Mouse (Mus musculus): ENCODE data around the gene Edc3. TPM values are rescaled to one million over a fixed set of nuclear protein-coding genes. Genes with fewer than 3 reads are reported as not detected.
A peak's percentile ranks its signal among the peaks of the same experiment; 100 is the strongest.

Edc3 gene
- polyA plus RNA-seq, 2 experiments: 6.9 to 10.3 TPM

- no peak overlapping the region for H3K4me3 ChIP-seq (ENCODE audit: insufficient read depth in 1 of 2, low read depth in 2 of 2, low read length in 2 of 2)
- WGBS (ENCODE audit: insufficient replicate concordance): 48% methylated on average over 9 of the region's 9 CpGs
- H3K36me3 ChIP-seq (replicated peaks; ENCODE audit: control insufficient read depth, insufficient read depth, low read depth): peaks cover 16% of the 10 kb centered on the region
- ATAC-seq (ENCODE audit: insufficient read depth) (peak; percentile 80), DNase-seq (ENCODE audit: low read depth in 3 of 3, low spot score in 3 of 3) (peak in 1 of 3 experiments; percentile 30)
- H3K9ac ChIP-seq (replicated peaks): peak overlapping the region; percentile 18; the same call in 1 of the 2 replicates
- TF ChIP-seq EP300 (IDR thresholded peaks at IDR 0.05; ENCODE audit: low read depth) (no peak), CTCF (IDR thresholded peaks at IDR 0.05; ENCODE audit: low read depth) (no peak)
- H3K4me2 ChIP-seq (ENCODE audit: low read depth): peak overlapping the region; percentile 37
- peaks cover 13 to 35% of the 10 kb centered on the region in 2 experiments for H3K4me1 ChIP-seq (replicated peaks; ENCODE audit: control insufficient read depth in 2 of 2, insufficient read depth in 2 of 2, low read length in 1 of 2)
- H3K27ac ChIP-seq: no peak overlapping the region; the same call in 1 of the 2 replicates
- no peaks in the 10 kb centered on the region for H3K27me3 ChIP-seq (ENCODE audit: control insufficient read depth, insufficient read depth, low read length)
- no peaks in the 10 kb centered on the region for H3K9me3 ChIP-seq (ENCODE audit: control insufficient read depth, low read length)
These were observed 92.1 kb downstream of the Edc3 start for GRCm38 (mm10) chr9:57800325-57800975.

Other genes with a start within 250 kb of the Edc3 start
- gene Scamp5, start 240.5 kb upstream of the Edc3 start, polyA plus RNA-seq (2012; rRNA removed): 9.1 and 9.2 TPM in 2 replicates
- gene Scamp5, start 240.5 kb upstream of the Edc3 start, polyA plus RNA-seq (2014; fragmentation: Nextera tagmentation; extraction: Ambion mirVana): 4.5 and 5.2 TPM in 2 replicates
- 0.09 and 0.18 TPM in 2 replicates for gene Rpp25, start 204.5 kb upstream of the Edc3 start, polyA plus RNA-seq (2012; rRNA removed)
- 0.39 and 0.54 TPM in 2 replicates for gene Rpp25, start 204.5 kb upstream of the Edc3 start, polyA plus RNA-seq (2014; fragmentation: Nextera tagmentation; extraction: Ambion mirVana)
- 104 and 121 TPM in 2 replicates for gene Cox5a, start 187.3 kb upstream of the Edc3 start, polyA plus RNA-seq (2012; rRNA removed)
- 316 and 317 TPM in 2 replicates for gene Cox5a, start 187.3 kb upstream of the Edc3 start, polyA plus RNA-seq (2014; fragmentation: Nextera tagmentation; extraction: Ambion mirVana)
- gene Fam219b, start 171.0 kb upstream of the Edc3 start, polyA plus RNA-seq (2012; rRNA removed): 2.0 and 3.1 TPM in 2 replicates
- gene Fam219b, start 171.0 kb upstream of the Edc3 start, polyA plus RNA-seq (2014; fragmentation: Nextera tagmentation; extraction: Ambion mirVana): 4.8 and 5.9 TPM in 2 replicates
- gene Mpi, start 155.8 kb upstream of the Edc3 start, polyA plus RNA-seq (2012; rRNA removed): 8.1 and 8.5 TPM in 2 replicates
- gene Mpi, start 155.8 kb upstream of the Edc3 start, polyA plus RNA-seq (2014; fragmentation: Nextera tagmentation; extraction: Ambion mirVana): 6.7 and 7.9 TPM in 2 replicates
- gene Scamp2, start 147.6 kb upstream of the Edc3 start, polyA plus RNA-seq (2012; rRNA removed): 13.9 and 15.6 TPM in 2 replicates
- gene Scamp2, start 147.6 kb upstream of the Edc3 start, polyA plus RNA-seq (2014; fragmentation: Nextera tagmentation; extraction: Ambion mirVana): 20.7 and 21.1 TPM in 2 replicates
- 4.5 and 5.1 TPM in 2 replicates for gene Ulk3, start 119.1 kb upstream of the Edc3 start, polyA plus RNA-seq (2012; rRNA removed)
- 2.0 and 2.3 TPM in 2 replicates for gene Ulk3, start 119.1 kb upstream of the Edc3 start, polyA plus RNA-seq (2014; fragmentation: Nextera tagmentation; extraction: Ambion mirVana)
- gene Cplx3, start 102.3 kb upstream of the Edc3 start, polyA plus RNA-seq (2012; rRNA removed): not detected in 2 replicates
- gene Cplx3, start 102.3 kb upstream of the Edc3 start, polyA plus RNA-seq (2014; fragmentation: Nextera tagmentation; extraction: Ambion mirVana): not detected in 2 replicates
- gene Lman1l, start 87.8 kb upstream of the Edc3 start, polyA plus RNA-seq (2012; rRNA removed): not detected in 2 replicates
- not detected in 2 replicates for gene Lman1l, start 87.8 kb upstream of the Edc3 start, polyA plus RNA-seq (2014; fragmentation: Nextera tagmentation; extraction: Ambion mirVana)
- gene Csk, start 54.9 kb upstream of the Edc3 start, polyA plus RNA-seq (2012; rRNA removed): 22.7 and 26.3 TPM in 2 replicates
- 11.1 and 13.8 TPM in 2 replicates for gene Csk, start 54.9 kb upstream of the Edc3 start, polyA plus RNA-seq (2014; fragmentation: Nextera tagmentation; extraction: Ambion mirVana)
- 0.06 and 0.11 TPM in 2 replicates for gene Cyp1a2, start 24.8 kb upstream of the Edc3 start, polyA plus RNA-seq (2012; rRNA removed)
- gene Cyp1a2, start 24.8 kb upstream of the Edc3 start, polyA plus RNA-seq (2014; fragmentation: Nextera tagmentation; extraction: Ambion mirVana): 0.11 and 0.18 TPM in 2 replicates
- gene Cyp1a1, start 20.6 kb upstream of the Edc3 start, polyA plus RNA-seq (2012; rRNA removed): 0.13 and 0.15 TPM in 2 replicates
- not detected in 2 replicates for gene Cyp1a1, start 20.6 kb upstream of the Edc3 start, polyA plus RNA-seq (2014; fragmentation: Nextera tagmentation; extraction: Ambion mirVana)
- 110 and 136 TPM in 2 replicates for gene Clk3, start 57.3 kb downstream of the Edc3 start, polyA plus RNA-seq (2012; rRNA removed)
- gene Clk3, start 57.3 kb downstream of the Edc3 start, polyA plus RNA-seq (2014; fragmentation: Nextera tagmentation; extraction: Ambion mirVana): 88.0 and 95.0 TPM in 2 replicates
- 7.8 and 9.3 TPM in 2 replicates for gene Arid3b, start 128.3 kb downstream of the Edc3 start, polyA plus RNA-seq (2012; rRNA removed)
- 8.5 and 9.3 TPM in 2 replicates for gene Arid3b, start 128.3 kb downstream of the Edc3 start, polyA plus RNA-seq (2014; fragmentation: Nextera tagmentation; extraction: Ambion mirVana)
- gene Ubl7, start 202.4 kb downstream of the Edc3 start, polyA plus RNA-seq (2012; rRNA removed): 25.4 and 35.6 TPM in 2 replicates
- 44.8 and 46.6 TPM in 2 replicates for gene Ubl7, start 202.4 kb downstream of the Edc3 start, polyA plus RNA-seq (2014; fragmentation: Nextera tagmentation; extraction: Ambion mirVana)
- 0.08 and 0.14 TPM in 2 replicates for gene Sema7a, start 231.6 kb downstream of the Edc3 start, polyA plus RNA-seq (2012; rRNA removed)
- gene Sema7a, start 231.6 kb downstream of the Edc3 start, polyA plus RNA-seq (2014; fragmentation: Nextera tagmentation; extraction: Ambion mirVana): not detected in 2 replicates

Measured in liver, embryonic 14.5 days (tissue).